Mouse (Mus musculus) lung, postnatal 25 days (tissue): ENCODE data around the gene Vps35l.

ENCODE experiments used
- DNase-seq: peaks from one replicate; pipeline ENCODE4 v3.0.0; 2022; ENCODE audit warnings: low spot score

Vps35l gene

DNA sequence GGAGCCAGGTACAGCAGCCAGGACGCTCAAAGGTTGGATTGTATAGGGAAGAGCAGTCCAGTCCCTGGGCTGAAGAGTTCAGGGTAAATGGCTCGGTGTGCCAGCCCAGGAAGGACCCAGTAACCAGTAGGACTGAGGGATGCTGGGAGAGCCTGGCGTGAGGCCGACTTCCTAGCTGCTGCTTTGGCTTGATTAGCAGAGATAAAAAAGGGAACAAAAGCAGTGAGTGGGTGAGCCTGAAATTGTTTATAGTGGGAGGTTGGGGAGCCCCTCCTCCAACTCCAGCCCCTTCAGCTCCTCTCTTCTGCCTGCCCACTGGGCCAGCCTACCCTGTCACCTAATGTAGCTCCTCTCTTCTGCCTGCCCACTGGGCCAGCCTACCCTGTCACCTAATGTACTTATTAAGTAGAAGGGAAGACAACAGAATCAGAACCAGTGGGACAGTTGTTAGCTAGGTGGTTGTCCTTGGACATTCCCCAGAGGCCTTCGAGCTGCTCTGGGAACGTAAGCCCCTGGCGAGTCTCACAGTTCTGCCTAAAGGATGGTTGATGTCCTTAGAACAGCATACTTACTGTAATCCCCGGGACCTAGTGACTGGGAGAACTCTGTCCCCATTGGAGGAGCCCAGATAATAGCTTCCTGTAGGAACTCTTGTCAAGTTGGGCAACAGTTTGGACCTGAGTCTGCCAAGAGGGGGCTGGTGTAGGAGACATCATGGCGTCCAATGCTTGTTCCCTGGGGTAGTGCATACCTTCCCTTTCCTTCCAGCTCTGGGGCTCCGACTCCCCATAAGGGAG is 37.8 kb downstream of the Vps35l start:
- DNase-seq = peak; percentile 32

DNA sequence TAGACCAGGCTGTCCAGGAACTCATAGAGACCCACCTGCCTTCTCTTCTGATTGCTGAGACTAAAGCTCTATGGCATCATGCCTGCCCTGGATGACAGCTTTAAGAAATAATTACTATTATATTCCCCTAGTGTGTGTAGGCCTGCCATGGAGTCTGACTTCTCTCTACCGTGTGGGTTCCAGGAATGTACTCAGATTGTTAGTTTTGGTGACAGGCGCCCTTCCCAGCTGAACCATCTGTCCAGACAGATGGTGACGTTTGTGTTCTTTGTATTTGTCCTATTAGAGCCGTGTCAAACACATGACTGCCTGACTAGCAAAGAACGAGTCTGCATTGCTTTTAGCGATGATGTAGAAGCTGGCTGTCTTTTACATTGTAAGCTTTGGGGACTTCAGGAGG is 38.5 kb downstream of the Vps35l start:
- no peak for DNase-seq

DNA sequence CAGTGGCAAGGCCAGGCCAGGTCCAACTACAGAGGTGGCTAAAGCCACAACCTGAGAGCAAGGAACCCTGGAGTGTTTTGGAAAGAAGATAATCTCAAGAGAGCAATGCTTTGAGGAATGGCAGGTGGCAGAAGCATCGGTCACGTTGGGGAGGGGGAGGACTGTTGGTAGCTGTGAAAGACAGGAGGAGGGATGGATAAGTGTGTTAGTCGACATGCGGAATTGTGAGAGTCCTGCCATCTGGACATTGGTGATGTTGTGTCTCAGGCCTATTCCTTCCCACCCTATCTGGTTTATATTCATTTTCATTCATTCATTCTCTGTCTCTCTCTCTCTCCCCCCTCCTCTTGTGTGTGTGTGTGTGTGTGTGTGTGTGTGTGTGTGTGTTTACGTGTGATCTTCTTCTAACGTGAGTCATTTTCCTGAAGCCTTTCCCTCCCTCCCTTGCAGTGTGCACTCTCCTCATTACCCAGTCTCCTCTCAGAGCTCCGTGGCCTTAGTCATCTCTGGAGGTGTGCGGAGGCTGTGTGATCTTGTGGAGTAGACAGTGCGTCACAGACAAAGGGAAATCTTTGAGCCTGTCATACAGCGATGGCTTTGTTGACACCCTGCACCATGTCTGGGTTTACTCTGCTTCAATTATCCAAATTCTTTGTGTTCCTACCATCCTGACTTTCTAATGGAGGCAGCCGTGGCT is 43.4 kb downstream of the Vps35l start:
- DNase-seq = no peak

DNA sequence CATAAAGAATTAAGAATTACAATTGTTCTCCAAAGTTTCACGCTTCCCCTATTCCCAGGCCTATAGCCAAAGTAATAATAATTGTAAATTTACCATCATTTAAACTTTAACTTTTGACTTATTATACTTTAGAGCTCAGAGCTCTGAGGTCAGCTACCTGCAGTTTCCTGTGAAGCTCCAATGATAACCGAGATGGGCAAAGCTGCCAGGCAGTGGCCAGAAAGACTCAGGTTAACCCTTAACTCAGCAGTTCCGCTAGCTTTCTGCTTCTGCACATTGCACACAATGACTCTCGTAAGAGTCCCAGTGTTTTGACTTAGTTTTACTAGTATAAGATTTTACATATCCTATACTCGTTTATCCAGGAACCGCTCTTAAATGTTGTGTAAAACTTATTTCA is 46.1 kb downstream of the Vps35l start:
- DNase-seq = no peak

DNA sequence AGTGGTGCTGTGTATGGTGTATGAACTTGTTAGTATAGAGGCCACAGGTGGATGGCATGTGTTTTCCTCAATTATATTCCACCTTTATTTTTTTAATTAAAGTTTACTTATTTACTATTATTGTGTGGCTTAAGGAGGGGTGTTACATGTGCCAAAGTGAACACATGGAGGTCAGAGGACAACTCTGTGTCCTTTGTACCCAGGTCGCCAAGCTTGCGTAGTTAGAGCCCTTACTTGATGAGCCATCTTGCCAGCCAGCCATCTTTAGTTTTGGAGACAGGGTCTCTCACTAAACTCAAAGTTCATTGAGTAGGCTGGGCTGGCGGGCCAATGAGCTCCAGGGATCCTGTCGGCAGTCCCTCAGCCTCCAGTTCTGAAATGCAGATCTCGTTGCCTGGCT is 47.3 kb downstream of the Vps35l start:
- no peak for DNase-seq

DNA sequence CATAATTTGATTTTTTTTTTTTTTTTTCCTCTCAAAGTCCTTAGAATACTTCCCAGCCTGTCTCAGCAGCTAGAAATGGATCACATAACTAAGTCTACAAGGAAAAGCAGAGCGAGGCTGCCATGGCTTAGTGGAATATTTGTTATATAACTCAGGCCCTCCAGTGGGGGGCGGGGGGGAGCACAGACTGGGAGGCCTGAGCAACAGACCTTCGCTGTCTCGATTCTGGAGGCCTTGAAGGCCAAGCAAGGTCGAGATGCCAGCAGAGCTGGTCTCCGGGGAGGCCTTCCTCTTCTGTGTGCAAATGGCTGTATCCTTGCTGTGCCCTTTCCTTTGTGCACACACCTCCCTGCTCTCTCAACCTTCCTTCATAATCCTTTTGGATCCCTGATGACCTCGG is 48.5 kb downstream of the Vps35l start:
- DNase-seq = no peak

DNA sequence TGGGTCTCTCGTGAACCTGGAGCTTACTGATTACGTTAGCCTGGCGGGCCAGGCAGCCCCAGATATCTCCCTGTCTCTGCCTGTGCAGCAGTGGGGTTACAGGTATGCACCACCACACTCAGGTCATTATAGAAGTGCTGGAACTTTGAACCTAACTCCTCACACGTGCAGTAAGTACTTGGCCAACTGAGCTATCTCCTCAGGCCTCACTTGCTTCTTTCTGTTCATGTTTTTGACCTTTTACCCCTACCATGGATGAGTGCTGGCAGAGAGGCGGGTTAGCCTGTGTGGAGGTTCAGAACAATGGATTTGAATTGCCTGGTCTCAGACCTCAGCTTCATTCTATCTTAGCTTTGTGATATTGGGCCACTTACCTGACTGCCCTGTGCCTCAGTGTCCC is 50.3 kb downstream of the Vps35l start:
- no peak for DNase-seq

DNA sequence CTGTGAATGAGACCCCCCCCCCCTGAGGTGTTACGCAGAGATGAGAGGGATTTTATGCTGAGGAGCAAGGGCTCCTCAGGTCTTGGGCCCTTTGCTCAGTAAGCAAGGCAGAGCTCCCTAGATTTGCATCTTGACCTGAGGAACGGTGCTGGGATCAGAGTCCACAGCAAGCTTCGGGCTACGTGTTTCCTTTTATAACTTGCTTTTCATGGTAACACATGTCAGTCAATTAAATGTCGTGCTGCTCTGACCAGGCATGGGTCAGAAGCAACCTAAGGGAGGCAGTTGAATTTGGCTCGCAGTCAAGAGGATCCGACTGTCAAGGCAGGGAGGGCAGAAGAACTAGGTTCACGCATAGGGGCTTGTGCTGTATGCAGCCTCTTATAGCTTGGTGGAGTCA is 53.9 kb downstream of the Vps35l start:
- DNase-seq = no peak

DNA sequence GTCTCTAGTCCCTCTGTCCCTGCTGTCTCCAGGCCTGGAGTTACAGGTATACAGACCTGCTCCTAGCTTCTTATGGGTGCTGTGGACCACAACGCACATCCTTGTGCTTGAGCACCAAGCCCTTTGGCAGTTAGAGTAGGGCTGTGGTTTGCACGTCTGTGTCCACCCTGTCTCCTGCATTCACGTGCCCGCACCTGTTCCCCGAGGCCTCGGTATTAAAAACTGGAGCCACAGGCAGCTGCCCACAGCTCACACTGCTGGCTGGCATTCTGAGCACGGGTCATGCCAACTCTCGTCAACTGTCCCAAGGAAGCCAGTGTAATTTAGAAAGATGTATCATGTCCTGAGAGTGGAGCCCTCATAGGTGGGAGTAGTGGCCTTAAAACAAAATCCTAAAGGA is 55.8 kb downstream of the Vps35l start:
- no peak for DNase-seq

DNA sequence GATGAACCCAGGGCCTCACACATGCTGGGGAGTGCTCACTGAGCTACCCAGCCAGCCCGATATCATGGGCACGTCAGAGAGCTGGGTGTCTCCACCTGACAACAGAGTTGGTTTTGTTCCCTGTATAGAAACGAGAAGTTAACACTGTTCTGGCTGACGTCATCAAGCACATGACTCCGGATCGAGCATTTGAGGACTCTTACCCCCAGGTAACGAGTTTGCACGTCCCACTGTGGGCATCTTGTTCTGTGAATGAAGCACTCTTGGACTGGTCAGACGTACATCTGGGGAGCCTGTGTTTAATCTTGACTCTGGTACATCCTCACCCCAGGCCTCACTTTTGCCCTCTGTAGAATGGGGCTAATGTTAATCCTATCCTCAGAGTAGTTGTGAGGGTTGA is 56.8 kb downstream of the Vps35l start:
- DNase-seq = no peak

DNA sequence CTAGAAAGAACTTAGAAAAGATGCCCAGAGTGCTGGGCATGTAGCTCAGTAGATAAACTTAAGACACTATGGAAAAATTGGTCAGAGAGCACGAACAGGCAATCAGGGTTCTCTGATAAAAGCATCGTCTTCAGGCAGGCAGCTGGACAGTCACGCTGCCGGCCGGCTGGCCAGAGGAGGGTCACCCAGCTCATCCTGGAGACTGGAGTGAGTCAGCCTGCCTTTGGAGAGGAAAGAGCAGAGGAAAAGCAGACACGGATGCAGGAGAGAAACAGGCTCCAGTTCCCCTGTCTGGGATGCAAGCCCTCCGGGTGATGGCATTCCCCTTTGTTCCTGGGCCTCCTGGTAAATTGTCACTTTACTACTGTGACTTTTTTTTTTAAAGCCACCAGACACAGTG is 57.6 kb downstream of the Vps35l start:
- DNase-seq = no peak

DNA sequence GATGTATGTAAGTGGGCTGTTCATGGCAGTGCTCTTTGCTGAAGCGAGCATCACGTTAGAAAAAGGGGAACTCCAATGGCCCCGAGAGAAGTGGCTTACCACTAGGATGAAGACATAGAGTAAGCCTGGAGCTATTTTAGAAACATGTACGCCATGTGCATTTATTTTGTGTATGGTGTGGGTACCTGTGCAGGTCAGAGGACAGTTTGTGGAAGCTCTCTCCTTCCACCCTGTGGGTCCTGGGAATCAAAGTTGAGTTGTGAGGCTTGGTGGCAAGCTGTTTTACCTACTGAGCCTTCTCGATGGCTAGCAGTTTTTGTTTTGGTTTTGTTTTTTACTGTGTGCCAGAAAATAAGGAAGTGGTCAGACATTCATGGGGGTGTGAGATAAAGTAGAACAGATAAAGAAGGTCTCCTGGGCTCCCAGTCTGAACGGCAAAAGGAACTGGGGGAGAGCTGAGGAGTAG is 58.1 kb downstream of the Vps35l start:
- DNase-seq = peak; percentile 21

DNA sequence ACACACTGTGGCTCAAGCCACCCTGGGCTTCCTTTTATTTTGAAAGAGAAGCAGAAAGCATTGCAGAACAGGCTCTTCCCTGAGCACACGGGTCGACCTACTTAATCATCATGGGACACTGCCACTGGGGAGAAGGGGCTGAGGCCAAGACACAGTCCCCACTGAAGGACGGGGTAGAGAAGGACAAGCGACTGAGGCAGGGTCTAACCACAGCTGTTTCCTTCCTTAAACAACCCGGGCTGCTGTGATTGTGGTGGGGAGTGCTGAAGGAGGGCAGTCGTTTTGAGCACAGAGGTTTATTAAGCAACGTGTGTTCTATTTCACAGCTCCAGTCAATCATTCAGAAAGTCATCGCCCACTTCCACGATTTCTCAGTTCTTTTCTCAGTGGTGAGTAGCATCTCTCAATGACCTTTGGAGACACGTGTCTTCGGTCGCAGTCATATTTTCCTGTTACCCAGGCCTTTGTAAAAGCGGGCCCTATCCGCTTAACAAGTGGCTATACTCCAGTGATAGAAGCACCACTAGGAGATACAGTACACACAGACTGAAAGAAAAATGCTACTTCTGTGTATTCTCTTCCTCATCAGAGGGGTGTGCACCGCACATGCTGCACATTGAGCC is 60.2 kb downstream of the Vps35l start:
- DNase-seq = no peak

DNA sequence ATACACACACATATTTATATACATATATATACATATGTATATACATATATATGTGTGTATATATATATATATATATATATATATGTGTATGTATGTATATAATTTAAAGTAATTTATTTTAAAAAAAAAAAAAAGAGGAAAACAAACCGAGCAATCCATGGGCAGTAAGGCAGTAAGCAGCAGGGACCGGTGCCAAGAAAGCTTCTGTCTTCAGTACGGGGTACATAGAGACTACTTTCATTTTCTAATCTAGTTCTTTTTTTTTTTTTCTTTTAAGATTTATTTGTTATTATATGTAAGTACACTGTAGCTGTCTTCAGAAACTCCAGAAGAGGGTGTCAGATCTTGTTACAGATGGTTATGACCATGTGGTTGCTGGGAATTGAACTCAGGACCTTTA is 61.8 kb downstream of the Vps35l start:
- no peak for DNase-seq

DNA sequence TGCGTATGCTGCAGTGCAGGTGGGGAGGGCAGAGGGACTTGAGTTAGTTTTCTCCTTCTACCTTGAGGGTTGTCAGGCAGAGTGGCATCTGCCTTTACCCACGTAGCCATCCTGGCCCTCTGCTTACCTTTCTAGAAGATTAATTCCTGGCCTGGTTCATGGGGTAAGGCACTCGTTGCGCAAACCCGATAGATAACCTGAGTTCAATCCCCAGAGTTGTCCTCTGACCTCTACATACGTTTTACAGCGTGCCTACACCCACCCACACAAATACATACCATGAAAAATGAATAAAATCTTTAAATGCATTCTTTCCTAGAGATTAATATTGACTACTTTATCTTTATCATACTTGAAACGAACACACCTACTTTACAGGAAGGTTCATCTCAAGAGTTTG is 63.4 kb downstream of the Vps35l start:
- DNase-seq = no peak

DNA sequence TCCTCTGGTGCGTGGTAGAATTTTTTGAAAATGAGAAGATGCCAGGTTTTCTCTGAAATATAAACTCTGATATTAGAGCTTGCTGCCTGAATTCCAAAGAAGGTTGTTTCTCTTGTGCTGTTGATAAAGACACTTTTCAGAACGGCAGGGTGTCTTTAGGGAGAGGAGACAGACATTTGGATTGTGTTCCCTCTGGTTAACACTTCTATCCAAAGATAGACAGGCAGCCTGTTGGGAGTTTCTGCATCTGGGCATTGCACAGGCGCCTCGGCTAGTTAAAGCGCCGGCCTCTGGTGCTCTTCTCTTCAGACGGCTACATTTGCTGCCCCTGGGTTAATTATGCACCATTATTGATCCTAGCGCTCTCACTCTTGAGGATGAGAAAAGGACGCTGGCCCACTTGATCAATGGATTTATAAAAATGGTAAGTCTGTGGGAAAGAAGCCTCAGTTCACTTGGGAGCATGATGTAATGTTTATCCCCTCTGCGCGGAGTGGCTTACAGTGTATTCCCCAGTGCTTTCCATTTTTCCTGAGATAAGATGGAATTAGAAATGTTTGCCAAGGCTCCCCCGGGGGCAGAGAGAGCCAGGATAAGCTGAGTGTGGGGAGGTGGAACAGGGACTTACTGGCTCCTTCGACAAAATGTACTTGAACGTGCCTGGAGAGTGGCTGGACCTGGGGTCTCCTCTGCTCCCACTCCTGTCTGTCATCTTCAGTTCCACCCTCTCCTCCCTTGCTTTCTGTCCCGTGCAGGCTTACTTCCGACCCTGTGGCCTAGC is 66.8 kb downstream of the Vps35l start:
- DNase-seq = no peak

DNA sequence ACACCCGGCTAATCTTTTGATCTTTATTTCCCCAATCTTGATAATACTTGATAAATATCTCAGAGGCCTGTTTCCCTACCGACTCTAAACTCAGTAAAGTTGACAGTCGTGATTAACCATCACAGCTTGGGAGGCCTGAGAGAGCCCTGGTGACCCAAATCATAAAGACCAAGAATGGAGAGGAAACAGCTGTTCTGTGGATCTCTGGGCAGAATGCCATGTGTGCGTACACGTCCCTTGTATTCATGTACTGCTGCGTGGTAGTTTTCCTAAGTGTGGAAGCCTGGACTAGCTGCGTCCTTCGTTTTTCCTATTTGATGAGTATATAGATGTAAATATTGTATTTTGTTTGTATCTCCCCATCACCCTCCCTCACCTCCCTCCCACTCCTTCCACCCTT is 67.9 kb downstream of the Vps35l start:
- no peak for DNase-seq

DNA sequence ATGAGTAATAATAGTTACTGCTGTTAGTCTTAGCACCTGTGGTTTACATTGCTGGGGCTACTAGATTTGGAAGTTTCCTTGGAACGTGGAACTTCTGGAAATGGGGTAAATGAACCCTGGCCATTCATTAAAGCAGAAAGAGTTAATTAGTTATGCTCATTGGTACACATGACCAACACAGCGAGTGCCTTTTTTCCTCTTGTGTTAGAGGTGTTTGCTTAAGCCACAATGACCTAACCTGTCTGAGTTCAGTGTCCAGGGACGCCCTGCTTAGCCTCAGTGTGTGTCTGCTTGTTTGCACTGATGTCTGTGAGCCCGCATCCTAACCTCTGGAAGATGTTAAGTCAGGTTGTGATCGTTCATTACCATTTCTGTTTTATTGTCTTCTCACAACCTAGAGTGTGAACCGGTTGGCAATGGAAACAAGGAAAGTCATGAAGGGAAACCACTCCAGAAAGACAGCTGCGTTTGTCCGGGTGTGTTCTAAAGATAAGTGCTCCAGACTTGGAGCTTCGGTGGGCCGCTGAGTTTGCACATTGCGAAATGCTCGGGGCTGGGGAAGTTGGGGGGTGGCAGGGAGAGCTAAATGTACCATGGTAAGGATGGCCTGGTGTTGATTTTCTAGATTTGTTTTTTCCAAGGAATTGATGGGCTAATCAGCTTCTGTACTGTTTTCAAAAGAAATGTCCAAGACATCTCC is 71.5 kb downstream of the Vps35l start:
- DNase-seq = no peak

DNA sequence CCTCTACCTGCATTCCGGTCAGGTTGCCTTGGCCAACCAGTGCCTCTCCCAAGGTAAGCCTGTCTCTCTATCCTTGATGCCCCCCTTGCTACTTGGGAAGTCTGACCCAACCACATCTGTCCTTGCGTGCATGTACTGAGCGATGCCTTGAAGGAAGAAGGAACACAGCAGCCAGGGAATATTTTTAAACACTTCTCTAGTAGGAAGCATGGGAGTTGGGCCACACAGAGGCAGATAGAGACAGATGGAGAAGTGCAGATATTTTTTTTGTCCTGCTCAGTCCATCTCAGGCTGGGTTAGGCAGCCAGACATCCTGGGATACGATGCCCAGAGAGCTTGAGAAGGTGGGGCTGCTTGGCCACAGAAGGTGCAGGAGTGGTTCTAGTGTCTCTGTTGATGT is 73.6 kb downstream of the Vps35l start:
- DNase-seq = no peak

DNA sequence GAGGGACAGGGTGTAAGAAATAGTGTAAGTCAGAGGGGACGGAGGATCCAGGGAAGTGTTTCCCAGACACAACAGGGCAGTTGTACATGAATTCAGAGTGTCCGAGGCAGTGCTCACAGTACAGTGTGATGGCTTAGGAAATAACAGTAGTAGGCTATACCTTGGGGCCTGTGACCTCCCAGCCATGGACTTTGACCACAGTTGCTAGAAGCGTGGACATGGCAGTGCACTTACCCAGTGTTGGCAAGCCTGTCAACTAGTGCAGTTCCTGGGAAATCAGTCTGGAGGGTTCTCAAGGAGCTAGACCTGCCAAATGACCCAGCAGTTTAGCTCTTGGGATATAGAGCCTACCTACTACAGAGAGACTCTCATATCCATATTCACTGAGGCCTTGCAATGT is 76.2 kb downstream of the Vps35l start:
- no peak for DNase-seq

DNA sequence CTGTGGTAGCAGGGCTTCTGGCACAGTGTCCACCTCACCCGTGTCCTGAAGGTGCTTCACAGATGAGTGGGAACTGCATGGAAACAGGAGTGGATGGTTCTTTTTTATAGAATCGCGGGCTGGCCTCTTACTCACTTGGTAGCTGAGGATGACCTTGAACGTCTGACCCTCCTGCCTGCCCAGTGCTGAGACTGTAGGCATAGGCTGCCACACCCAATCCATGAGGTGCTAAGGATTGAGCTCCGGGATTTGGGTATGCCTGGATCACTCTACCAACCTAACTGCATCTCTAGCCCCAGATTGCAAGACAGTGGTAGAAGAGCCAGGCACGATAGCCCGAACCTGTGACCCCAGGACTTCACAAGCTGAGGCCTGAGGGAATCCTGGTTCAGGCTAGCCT is 77.7 kb downstream of the Vps35l start:
- DNase-seq = no peak

DNA sequence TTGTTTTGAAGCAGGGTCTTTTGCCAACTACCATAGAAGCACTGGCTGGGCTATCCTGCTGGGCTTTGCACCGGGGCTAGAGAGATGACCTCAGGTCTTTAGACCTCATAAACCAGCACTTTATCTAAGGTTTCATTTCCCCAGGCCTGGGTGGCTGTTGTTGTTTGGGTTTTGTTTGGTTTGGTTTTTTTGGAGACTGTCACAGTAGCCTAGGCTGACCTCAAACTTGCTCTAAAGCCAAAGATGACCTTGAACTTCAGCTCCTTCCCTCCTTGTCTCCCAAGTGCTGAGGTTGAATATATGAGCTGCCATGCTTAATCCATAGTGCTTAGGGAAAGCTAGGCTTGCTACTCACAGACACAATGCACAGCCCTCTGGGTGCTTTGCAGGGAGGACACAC is 79.6 kb downstream of the Vps35l start:
- DNase-seq = no peak
